Mouse (Mus musculus): ENCODE measurements around the gene Gm10377.
"Not testable (repeated sequence)": the region's sequence is repeated elsewhere in the genome, so short reads cannot be mapped to it uniquely, and the experiment has no call there.

Gm10377 gene

DNA sequence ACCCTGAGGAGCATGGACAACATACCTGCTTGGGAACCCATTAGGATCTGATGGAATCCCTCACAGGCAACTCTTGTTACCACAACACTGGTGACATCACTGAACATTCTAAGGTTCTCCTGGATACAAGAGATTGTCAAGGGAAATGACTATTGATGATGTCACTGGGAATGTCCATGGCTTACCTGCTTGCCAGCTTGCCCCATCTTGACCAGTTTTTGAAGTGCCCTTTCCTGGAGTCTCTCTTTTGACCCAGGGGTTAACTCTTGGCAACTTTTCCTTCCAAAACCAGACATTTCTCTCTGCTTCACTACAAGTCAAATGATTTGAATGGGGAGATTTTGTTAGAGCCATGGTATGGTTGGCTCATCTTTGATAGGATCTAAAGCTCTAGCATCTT lies at the start of gene Gm10377:
Gm10377 (minus strand) TSS at position 101 of the 400 bp plus-strand sequence.
- not testable (repeated sequence) for DNase-seq (ENCODE audit: low spot score)

DNA sequence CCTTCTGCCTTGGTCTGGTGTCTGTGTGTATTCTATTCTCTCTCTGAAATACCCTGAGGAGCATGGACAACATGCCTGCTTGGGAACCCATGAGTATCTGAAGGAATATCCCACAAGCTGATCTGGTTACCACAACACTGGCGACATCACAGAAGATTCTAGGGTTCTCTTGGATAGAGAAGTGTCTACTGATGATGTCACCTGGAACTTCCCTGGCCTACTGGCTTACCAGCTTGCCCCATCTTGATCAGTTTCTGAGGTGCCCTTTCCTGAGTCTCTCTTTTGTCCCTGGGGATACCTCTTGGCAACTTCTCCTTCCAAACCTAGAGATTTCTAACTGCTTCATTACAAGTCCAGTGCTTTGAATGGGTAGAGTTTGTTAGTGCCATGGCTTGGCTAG lies 29.1 kb downstream of the Gm10377 start, which contains the start of gene Gm3015:
Gm3015 (minus strand) TSS at position 101 of the 400 bp plus-strand sequence.
- DNase-seq (ENCODE audit: low spot score): not testable (repeated sequence)

Measured in testis, postnatal 10 days (tissue).